Mouse (Mus musculus) ovary, adult 18-20 months (tissue): Measurements from ENCODE around the gene Gpr31b.
"Not testable (repeated sequence)": the region's sequence is repeated elsewhere in the genome, so short reads cannot be mapped to it uniquely, and the experiment has no call there.

Source experiments
- DNase-seq: peaks from one replicate; pipeline ENCODE4 v3.0.0; 2022; ENCODE audit warnings: low spot score, mixed read lengths

The Gpr31b gene

GRCm38 (mm10) chr17:13052124-13052813, at the start of gene Gpr31b:
TSS of gene Gpr31b (minus strand) at chr17:13052296.
- DNase-seq, result not testable (repeated sequence)

GRCm38 (mm10) chr17:13092960-13093359, 40.9 kb upstream of the Gpr31b start:
- not testable (repeated sequence) for DNase-seq

GRCm38 (mm10) chr17:13092100-13092764, 40.1 kb upstream of the Gpr31b start:
- not testable (repeated sequence) for DNase-seq

GRCm38 (mm10) chr17:13091510-13091909, 39.4 kb upstream of the Gpr31b start:
- not testable (repeated sequence) for DNase-seq

GRCm38 (mm10) chr17:13069227-13069626, 17.1 kb upstream of the Gpr31b start:
- not testable (repeated sequence) for DNase-seq

- DNase-seq, result not testable (repeated sequence)
Observed at GRCm38 (mm10) chr17:13067864-13068385, 15.8 kb upstream of the Gpr31b start.

GRCm38 (mm10) chr17:13062882-13063281, 10.8 kb upstream of the Gpr31b start:
- not testable (repeated sequence) for DNase-seq

GRCm38 (mm10) chr17:13060804-13061203, 8.7 kb upstream of the Gpr31b start, which contains the start of gene Tcp10b:
TSS of gene Tcp10b (plus strand) at chr17:13061104.
- DNase-seq, result not testable (repeated sequence)

GRCm38 (mm10) chr17:13043846-13044673, 8.0 kb downstream of the Gpr31b start:
- DNase-seq, result peak; percentile 5

GRCm38 (mm10) chr17:13036627-13037192, 15.4 kb downstream of the Gpr31b start:
- DNase-seq, result not testable (repeated sequence)

GRCm38 (mm10) chr17:13013316-13013715, 38.8 kb downstream of the Gpr31b start:
- no peak for DNase-seq

GRCm38 (mm10) chr17:13009887-13010286, 42.2 kb downstream of the Gpr31b start:
- no peak for DNase-seq

- no peak for DNase-seq
Observed at GRCm38 (mm10) chr17:13008528-13008927, 43.6 kb downstream of the Gpr31b start.

GRCm38 (mm10) chr17:13007730-13008425, 44.2 kb downstream of the Gpr31b start:
- DNase-seq, result peak; percentile 99

GRCm38 (mm10) chr17:13006984-13007383, 45.1 kb downstream of the Gpr31b start:
- DNase-seq, result no peak

- DNase-seq, result not testable (repeated sequence)
Observed at GRCm38 (mm10) chr17:13006546-13006945, 45.5 kb downstream of the Gpr31b start, which contains the start of gene Sod2. TSS of gene Sod2 (plus strand) at chr17:13006846.

GRCm38 (mm10) chr17:13004436-13004835, 47.7 kb downstream of the Gpr31b start:
- not testable (repeated sequence) for DNase-seq

GRCm38 (mm10) chr17:13002243-13002642, 49.9 kb downstream of the Gpr31b start:
- DNase-seq, result not testable (repeated sequence)
